Mouse (Mus musculus): ENCODE data around the gene Il13. TPM values are rescaled to one million over a fixed set of nuclear protein-coding genes. Genes with fewer than 3 reads are reported as not detected.
A peak's percentile ranks its signal among the peaks of the same experiment; 100 is the strongest.

The Il13 gene
- total and polyA plus RNA-seq, 3 experiments, result not detected

- TF ChIP-seq ZMIZ1 (IDR thresholded peaks at IDR 0.05; ENCODE audit: low read depth, low read length), result 0 out of 2 replicates have a peak, but pooled peaks have one; percentile 54
- TF ChIP-seq MAX (IDR thresholded peaks at IDR 0.05; ENCODE audit: low read length), result peak; percentile 69; the same call in 1 of the 2 replicates
- TF ChIP-seq TBP (IDR thresholded peaks at IDR 0.05; ENCODE audit: low read depth, low read length), result no peak
- peak; percentile 74 for TF ChIP-seq BHLHE40 (IDR thresholded peaks at IDR 0.05; ENCODE audit: borderline replicate concordance, low read depth, low read length)
- peak; percentile 66 for TF ChIP-seq HCFC1 (IDR thresholded peaks at IDR 0.05; ENCODE audit: low read depth, low read length)
- peak; percentile 100 for TF ChIP-seq ETS1 (IDR thresholded peaks at IDR 0.05; ENCODE audit: low read depth, low read length)
- peak; percentile 28; the same call in 1 of the 2 replicates for TF ChIP-seq SMC3 (IDR thresholded peaks at IDR 0.05; ENCODE audit: low read depth, low read length)
- 0 out of 2 replicates have a peak, but pooled peaks have one; percentile 30 for TF ChIP-seq NELFE (IDR thresholded peaks at IDR 0.05; ENCODE audit: low read depth, low read length)
- TF ChIP-seq USF2 (IDR thresholded peaks at IDR 0.05; ENCODE audit: borderline replicate concordance in 1 of 2, insufficient read depth in 1 of 2, low read depth in 1 of 2, low read length in 2 of 2), result peak in 1 of 2 experiments; percentile 45; a peak in 1 of 4 replicates
- TF ChIP-seq TCF12 (IDR thresholded peaks at IDR 0.05; ENCODE audit: low read depth, low read length), result peak; percentile 92
- peak; percentile 88 for TF ChIP-seq SIN3A (IDR thresholded peaks at IDR 0.05; ENCODE audit: low read length)
- TF ChIP-seq ZNF384 (IDR thresholded peaks at IDR 0.05; ENCODE audit: low read depth, low read length), result peak; percentile 29; the same call in 1 of the 2 replicates
- TF ChIP-seq USF1 (IDR thresholded peaks at IDR 0.05; ENCODE audit: low read depth, low read length), result peak; percentile 90
- peak; percentile 84 for TF ChIP-seq MYC (IDR thresholded peaks at IDR 0.05; ENCODE audit: low read depth, low read length)
- peak; percentile 93 for TF ChIP-seq MEF2A (IDR thresholded peaks at IDR 0.05; ENCODE audit: extremely low read depth, insufficient replicate concordance, low read depth, low read length, poor library complexity, severe bottlenecking)
- 0 out of 2 replicates have a peak, but pooled peaks have one; percentile 22 for TF ChIP-seq GABPA (IDR thresholded peaks at IDR 0.05; ENCODE audit: low read depth, low read length)
- peak; percentile 26; the same call in 1 of the 2 replicates for TF ChIP-seq NRF1 (IDR thresholded peaks at IDR 0.05; ENCODE audit: insufficient read depth, low read depth, low read length, poor library complexity, severe bottlenecking)
- TF ChIP-seq ELF1 (IDR thresholded peaks at IDR 0.05; ENCODE audit: low read depth, low read length), result peak; percentile 58
- no peak for TF ChIP-seq CHD1 (IDR thresholded peaks at IDR 0.05; ENCODE audit: low read depth, low read length)
- peak; percentile 44; the same call in 1 of the 2 replicates for TF ChIP-seq JUND (IDR thresholded peaks at IDR 0.05; ENCODE audit: low read depth, low read length)
- no peak for TF ChIP-seq ZKSCAN1 (IDR thresholded peaks at IDR 0.05; ENCODE audit: low read depth, low read length)
These were observed 20.5 kb upstream of the Il13 start (continued) for GRCm38 (mm10) chr11:53655043-53655442.

GRCm38 (mm10) chr11:53652427-53652826, 17.9 kb upstream of the Il13 start:
- Histone ChIP-seq H3K9ac (ENCODE audit: control insufficient read depth, low read depth, low read length, poor library complexity, severe bottlenecking) (no peak overlapping the region), H3K9me3 (replicated peaks; ENCODE audit: insufficient read depth, low read length) (no peaks in the 10 kb centered on the region), H3K36me3 (ENCODE audit: control insufficient read depth in 1 of 2, insufficient read depth in 2 of 2, low read length in 2 of 2) (peaks cover 47 to 49% of the 10 kb centered on the region in 2 experiments), H3K4me1 (ENCODE audit: control insufficient read depth in 1 of 2, insufficient read depth in 2 of 2, low read length in 2 of 2) (peaks cover 42 to 52% of the 10 kb centered on the region in 2 experiments), H3K27ac (ENCODE audit: control insufficient read depth, low read depth, low read length) (peak overlapping the region; percentile 42), H3K27me3 (ENCODE audit: control insufficient read depth in 1 of 2, insufficient read depth in 2 of 2, low read length in 2 of 2) (no peaks in the 10 kb centered on the region), H3K4me3 (ENCODE audit: control insufficient read depth in 1 of 2, insufficient read depth in 1 of 2, low read depth in 2 of 2, low read length in 2 of 2) (no peak overlapping the region), H3K79me2 (ENCODE audit: control insufficient read depth, insufficient read depth, low read length, poor library complexity) (no peaks in the 10 kb centered on the region)
- TF ChIP-seq HCFC1 (IDR thresholded peaks at IDR 0.05; ENCODE audit: low read depth, low read length) (no peak), EP300 (IDR thresholded peaks at IDR 0.05; ENCODE audit: low read depth in 1 of 2, low read length in 2 of 2) (peak; percentile 79 to 87), ETS1 (IDR thresholded peaks at IDR 0.05; ENCODE audit: low read depth, low read length) (peak; percentile 90), RCOR1 (IDR thresholded peaks at IDR 0.05; ENCODE audit: low read depth, low read length) (peak; percentile 60), MAZ (IDR thresholded peaks at IDR 0.05; ENCODE audit: low read depth, low read length) (no peak), GATA1 (IDR thresholded peaks at IDR 0.05; ENCODE audit: low read depth, low read length) (peak; percentile 66), SIN3A (IDR thresholded peaks at IDR 0.05; ENCODE audit: low read length) (peak; percentile 61; the same call in 1 of the 2 replicates), TCF12 (IDR thresholded peaks at IDR 0.05; ENCODE audit: low read depth, low read length) (peak; percentile 79), MXI1 (IDR thresholded peaks at IDR 0.05; ENCODE audit: low read depth, low read length) (0 out of 2 replicates have a peak, but pooled peaks have one; percentile 35), ZKSCAN1 (IDR thresholded peaks at IDR 0.05; ENCODE audit: low read depth, low read length) (no peak), SMC3 (IDR thresholded peaks at IDR 0.05; ENCODE audit: low read depth, low read length) (no peak), MEF2A (IDR thresholded peaks at IDR 0.05; ENCODE audit: extremely low read depth, insufficient replicate concordance, low read depth, low read length, poor library complexity, severe bottlenecking) (peak; percentile 31; the same call in 1 of the 2 replicates), MYB (IDR thresholded peaks at IDR 0.05; ENCODE audit: low read depth, low read length) (peak; percentile 28; the same call in 1 of the 2 replicates)
- DNase-seq (ENCODE audit: low read depth, low spot score), result peak; percentile 53
